Mouse (Mus musculus): ENCODE data around the gene Tmem221.

DNA sequence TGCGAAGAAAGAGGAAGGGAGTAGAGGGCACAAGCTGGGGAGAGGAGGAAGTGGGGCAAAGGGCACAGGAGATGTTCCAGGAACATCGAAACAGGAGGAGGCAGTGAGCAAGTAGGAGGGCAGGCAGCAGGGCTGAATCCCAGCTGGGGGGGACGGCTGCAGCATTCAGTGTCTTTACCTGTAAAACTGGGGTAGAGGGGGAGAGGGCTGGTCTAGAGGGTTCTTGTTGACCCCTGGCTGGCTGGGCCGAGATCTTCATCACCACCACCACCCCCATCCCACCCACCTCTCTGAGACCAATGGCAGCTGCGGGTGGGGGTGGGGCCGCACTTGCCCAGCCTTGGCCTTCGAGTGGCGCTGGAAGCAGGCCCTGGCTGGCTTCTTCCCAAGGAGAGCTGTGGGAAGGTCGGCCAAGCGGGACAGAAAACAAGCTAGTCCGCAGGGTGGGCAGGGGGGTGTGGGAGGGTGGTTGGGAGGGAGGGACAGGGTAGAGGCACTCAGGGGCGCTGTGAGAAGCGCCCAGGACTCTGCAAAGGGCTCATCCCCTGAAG is 9.8 kb upstream of the Tmem221 start, which contains the start of gene Slc27a1:
- TF ChIP-seq POLR2A (IDR thresholded peaks at IDR 0.05; ENCODE audit: borderline replicate concordance, extremely low read depth, low read depth, low read length) (no peak), CTCF (IDR thresholded peaks at IDR 0.05; ENCODE audit: insufficient read depth, low read length) (no peak)

Measured in lung, adult 2 months (tissue).